14 mouse cellular contexts compared by ENCODE assay signal in genomic region chr16:89944604-89945283, GRCm38 (mm10).
DNase-seq lines count a peak whose midpoint lies in the region; ATAC-seq lines count a peak whose summit lies in the region.
"Had no signal": no experiment of that assay in that cellular context is flagged by ENCODE, and none has a peak within 500 bp of the region (broad histone marks: within the 10 kb centered on the region; RNA-seq: fewer than 3 reads in every experiment).

No protein-coding gene starts in this region.

- H3K36me3 ChIP-seq in embryonic facial prominence, embryonic 10.5 days (replicated peaks), result no peaks in the 10 kb centered on the region
- no peaks in the 10 kb centered on the region for H3K36me3 ChIP-seq in hindbrain, embryonic 15.5 days
- H3K36me3 ChIP-seq in midbrain, embryonic 12.5 days, result no peaks in the 10 kb centered on the region
- H3K36me3 ChIP-seq: G1E; heart, embryonic 13.5 days; lung, embryonic 15.5 days had no signal

- intact Hi-C loops in left cerebral cortex, postnatal 14 days (cut with DNase I), result loop anchor here (5.0 kb wide), 1 partner anchor 223 kb away; no protein-coding TSS in a partner anchor

- no peak overlapping the region for H3K4me3 ChIP-seq in embryonic facial prominence, embryonic 10.5 days
- H3K4me3 ChIP-seq in hindbrain, embryonic 15.5 days, result no peak overlapping the region
- H3K4me3 ChIP-seq in midbrain, embryonic 12.5 days, result no peak overlapping the region
- H3K4me3 ChIP-seq: heart, embryonic 13.5 days; lung, embryonic 15.5 days had no signal

- peak; percentile 54 for DNase-seq in embryo, embryonic 10.5 days (ENCODE audit: low spot score)
- DNase-seq in embryo, embryonic 10 days (ENCODE audit: low spot score), result no peak
- peak; percentile 60 for DNase-seq in embryonic facial prominence, embryonic 10.5 days (ENCODE audit: low spot score)
- no peak for DNase-seq in frontal cortex, postnatal 25 days (ENCODE audit: low spot score in 2 of 2)
- DNase-seq in left cerebral cortex, postnatal 14 days (ENCODE audit: low spot score in 2 of 2), result no peak
- DNase-seq in lung, adult 18-20 months, result no peak
- DNase-seq: cerebellum, adult 9-10 months; left cerebral cortex, postnatal 4 days; thymus, postnatal 25 days had no signal

- no peak for ATAC-seq in hindbrain, embryonic 15.5 days (ENCODE audit: low FRiP score, low read depth)
- peak; percentile 41; the same call in 1 of the 2 replicates for ATAC-seq in midbrain, embryonic 12.5 days (ENCODE audit: low FRiP score, low read depth)

- 36% methylated on average over 19 of the region's 19 CpGs for WGBS in embryonic facial prominence, embryonic 10.5 days
- WGBS in hindbrain, embryonic 15.5 days, result 31% methylated on average over 19 of the region's 19 CpGs
- 24% methylated on average over 19 of the region's 19 CpGs for WGBS in midbrain, embryonic 12.5 days

- peak overlapping the region; percentile 68; the same call in 1 of the 2 replicates for H3K27ac ChIP-seq in embryonic facial prominence, embryonic 10.5 days (replicated peaks)
- no peak overlapping the region for H3K27ac ChIP-seq in hindbrain, embryonic 15.5 days (replicated peaks)
- peak overlapping the region; percentile 63 for H3K27ac ChIP-seq in midbrain, embryonic 12.5 days (replicated peaks)
- H3K27ac ChIP-seq: heart, embryonic 13.5 days; lung, embryonic 15.5 days had no signal

- H3K27me3 ChIP-seq in embryonic facial prominence, embryonic 10.5 days (replicated peaks; ENCODE audit: low read depth, poor library complexity, severe bottlenecking), result no peaks in the 10 kb centered on the region
- no peaks in the 10 kb centered on the region for H3K27me3 ChIP-seq in hindbrain, embryonic 15.5 days
- peaks cover 4% of the 10 kb centered on the region for H3K27me3 ChIP-seq in midbrain, embryonic 12.5 days
- H3K27me3 ChIP-seq: heart, embryonic 13.5 days had no signal

- H3K4me2 ChIP-seq in hindbrain, embryonic 15.5 days, result peak overlapping the region; percentile 18; the same call in 1 of the 2 replicates
- peak overlapping the region; percentile 37 for H3K4me2 ChIP-seq in midbrain, embryonic 12.5 days (replicated peaks)
- H3K4me2 ChIP-seq: lung, embryonic 15.5 days had no signal

- H3K9ac ChIP-seq in hindbrain, embryonic 15.5 days, result no peak overlapping the region
- H3K9ac ChIP-seq in midbrain, embryonic 12.5 days (replicated peaks), result 0 out of 2 replicates have a peak overlapping the region, but pooled peaks have one; percentile 11
- H3K9ac ChIP-seq: heart, embryonic 13.5 days; lung, embryonic 15.5 days had no signal

- peaks cover 59% of the 10 kb centered on the region for H3K4me1 ChIP-seq in embryonic facial prominence, embryonic 10.5 days
- peaks cover 29% of the 10 kb centered on the region for H3K4me1 ChIP-seq in hindbrain, embryonic 15.5 days (replicated peaks)
- H3K4me1 ChIP-seq in midbrain, embryonic 12.5 days, result peaks cover 32% of the 10 kb centered on the region

- H3K9me3 ChIP-seq in embryonic facial prominence, embryonic 10.5 days, result peaks cover 3% of the 10 kb centered on the region; the same call in 1 of the 2 replicates
- no peaks in the 10 kb centered on the region for H3K9me3 ChIP-seq in hindbrain, embryonic 15.5 days
- 0 out of 2 replicates have a peak, but pooled peaks cover 10% of the 10 kb centered on the region for H3K9me3 ChIP-seq in midbrain, embryonic 12.5 days
- H3K9me3 ChIP-seq: lung, embryonic 15.5 days had no signal

Comparison
In these comparisons a context has a peak if more than half of its experiments do, and no peak if none do; other contexts are left out.
1. DNase-seq: peak in embryo, embryonic 10.5 days (single experiment) and embryonic facial prominence, embryonic 10.5 days (single experiment); none in embryo, embryonic 10 days (single experiment), frontal cortex, postnatal 25 days (0 of 2), left cerebral cortex, postnatal 14 days (0 of 2) and lung, adult 18-20 months (0 of 2).